Mouse (Mus musculus) heart, embryonic 13.5 days (tissue): ENCODE results near the gene Vmn1r53. TPM values are rescaled to one million over a fixed set of nuclear protein-coding genes. Genes with fewer than 3 reads are reported as not detected.
"Not testable (repeated sequence)": the region's sequence is repeated elsewhere in the genome, so short reads cannot be mapped to it uniquely, and the experiment has no call there.

Experiments used
- ATAC-seq: fragments of 200-750 bp; cut with Nextera tagmentation; 2 replicates; pipeline ENCODE4 v1.8.0; 2017; ENCODE audit warnings: moderate TSS enrichment; ENCODE audit not compliant: insufficient number of reproducible peaks, low FRiP score, low TSS enrichment; ENCODE audit errors: extremely low read depth
- H3K27ac ChIP-seq: fragments of 300-500 bp; sonication (generic); replicated peaks from 2 replicates; pipeline ENCODE4 v1.5.1; 2015; ENCODE audit warnings: moderate library complexity, mild to moderate bottlenecking, inconsistent platforms
- H3K27me3 ChIP-seq: fragments of 300-500 bp; sonication (generic); replicated peaks from 2 replicates; pipeline ENCODE4 v1.6.1; 2015; ENCODE audit warnings: mild to moderate bottlenecking, inconsistent platforms
- H3K36me3 ChIP-seq: fragments of 300-500 bp; sonication (generic); 2 replicates; pipeline ENCODE4 v1.6.1; 2015; ENCODE audit warnings: mild to moderate bottlenecking, inconsistent platforms
- H3K4me1 ChIP-seq: fragments of 300-500 bp; sonication (generic); 2 replicates; pipeline ENCODE4 v1.6.1; 2015; ENCODE audit warnings: inconsistent platforms
- H3K4me2 ChIP-seq: fragments of 300-500 bp; sonication (generic); 2 replicates; pipeline ENCODE4 v1.6.1; 2015; ENCODE audit warnings: inconsistent platforms, mild to moderate bottlenecking, moderate library complexity
- H3K4me3 ChIP-seq: fragments of 300-500 bp; sonication (generic); 2 replicates; pipeline ENCODE4 v1.5.1; 2015; ENCODE audit warnings: moderate library complexity, mild to moderate bottlenecking, inconsistent platforms
- H3K9ac ChIP-seq: fragments of 300-500 bp; sonication (generic); 2 replicates; pipeline ENCODE4 v1.6.1; 2015; ENCODE audit warnings: inconsistent platforms, mild to moderate bottlenecking, moderate library complexity
- H3K9me3 ChIP-seq: fragments of 300-500 bp; sonication (generic); 2 replicates; pipeline ENCODE4 v1.6.1; 2016; ENCODE audit warnings: inconsistent platforms
- WGBS: fragments of 180-500 bp; shearing (Covaris S2); methylation state at CpG from one replicate; pipeline ENCODE4 v1.1.7; 2015; ENCODE audit warnings: mixed read lengths; 5-methylcytosine and 5-hydroxymethylcytosine counted together
- polyA plus RNA-seq: library from polyadenylated mRNA; unstranded; fragments of >200 nt; fragmentation: Nextera tagmentation; extraction: Ambion mirVana; gene quantifications from 2 replicates; pipeline ENCODE4 v1.2.1, GENCODE M21; 2015

The Vmn1r53 gene
- polyA plus RNA-seq: 0.18 TPM in 1 of 2 replicates, not detected in the other

DNA sequence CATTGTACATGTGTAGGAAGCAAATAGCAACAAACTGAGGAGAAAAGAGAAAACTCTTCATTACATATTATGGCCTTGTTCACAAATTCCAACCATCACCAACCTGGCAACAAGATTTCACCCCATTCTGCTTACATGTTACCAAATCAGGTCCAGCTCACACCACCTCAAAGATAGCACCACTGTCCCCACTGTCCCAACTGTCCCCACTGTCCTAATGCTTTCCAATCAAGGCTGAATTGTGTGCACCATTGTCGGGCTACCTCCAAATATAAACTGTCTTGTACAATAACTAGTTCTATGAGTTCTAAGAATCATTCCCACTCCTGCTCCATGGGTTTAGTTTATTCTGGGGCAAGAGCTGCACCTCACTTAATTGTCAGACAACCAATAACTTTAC, at the start of gene Vmn1r53:
Vmn1r53 (minus strand) TSS at position 101 of the 400 bp plus-strand sequence.
- 69% methylated on average over 1 of the region's 1 CpGs for WGBS
- H3K27me3 ChIP-seq: no peaks in the 10 kb centered on the region
- H3K4me1 ChIP-seq: no peaks in the 10 kb centered on the region
- H3K36me3 ChIP-seq: no peaks in the 10 kb centered on the region
- H3K9me3 ChIP-seq: peaks cover 12% of the 10 kb centered on the region; the same call in 1 of the 2 replicates
- H3K4me2 ChIP-seq: no peak within 1 kb of the TSS
- no peak within 1 kb of the TSS for H3K27ac ChIP-seq
- no peak within 1 kb of the TSS for H3K9ac ChIP-seq
- no peak for ATAC-seq
- no peak within 1 kb of the TSS for H3K4me3 ChIP-seq

DNA sequence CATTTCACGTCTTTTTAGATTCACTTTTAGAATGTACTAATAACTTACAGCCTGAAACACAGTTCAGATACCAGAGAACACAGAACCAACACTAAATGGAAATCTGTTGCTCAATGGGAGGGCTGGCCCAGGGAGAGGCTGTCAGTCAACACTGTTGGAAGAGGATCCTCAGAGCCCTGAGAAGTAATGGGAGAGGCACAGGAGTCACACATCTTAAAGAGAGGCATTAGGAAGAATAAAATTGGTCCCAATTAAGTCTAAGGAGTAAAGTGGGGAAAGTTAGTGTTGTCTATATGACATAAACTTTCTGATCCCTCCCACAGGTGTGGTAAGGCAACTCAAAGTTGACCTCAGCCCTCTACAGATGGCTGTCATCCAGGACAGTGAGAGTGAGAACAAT, 21.8 kb upstream of the Vmn1r53 start, which contains the start of gene Vmn1r54:
Vmn1r54 (plus strand) TSS at position 301 of the 400 bp plus-strand sequence.
- WGBS: 46% methylated on average over 1 of the region's 1 CpGs
- no peaks in the 10 kb centered on the region for H3K36me3 ChIP-seq
- no peak within 1 kb of the TSS for H3K27ac ChIP-seq
- no peaks in the 10 kb centered on the region for H3K9me3 ChIP-seq
- H3K27me3 ChIP-seq: no peaks in the 10 kb centered on the region
- no peaks in the 10 kb centered on the region for H3K4me1 ChIP-seq
- no peak within 1 kb of the TSS for H3K4me2 ChIP-seq
- no peak within 1 kb of the TSS for H3K4me3 ChIP-seq
- H3K9ac ChIP-seq: no peak within 1 kb of the TSS
- ATAC-seq: no peak

GRCm38 (mm10) chr6:90244019-90244418, 19.8 kb upstream of the Vmn1r53 start:
- ATAC-seq: no peak
- Histone ChIP-seq H3K4me2 (no peak overlapping the region), H3K27ac (no peak overlapping the region), H3K9ac (no peak overlapping the region), H3K27me3 (no peaks in the 10 kb centered on the region), H3K36me3 (no peaks in the 10 kb centered on the region), H3K4me3 (no peak overlapping the region), H3K4me1 (no peaks in the 10 kb centered on the region), H3K9me3 (no peaks in the 10 kb centered on the region)
- WGBS: 61% methylated on average over 3 of the region's 3 CpGs

DNA sequence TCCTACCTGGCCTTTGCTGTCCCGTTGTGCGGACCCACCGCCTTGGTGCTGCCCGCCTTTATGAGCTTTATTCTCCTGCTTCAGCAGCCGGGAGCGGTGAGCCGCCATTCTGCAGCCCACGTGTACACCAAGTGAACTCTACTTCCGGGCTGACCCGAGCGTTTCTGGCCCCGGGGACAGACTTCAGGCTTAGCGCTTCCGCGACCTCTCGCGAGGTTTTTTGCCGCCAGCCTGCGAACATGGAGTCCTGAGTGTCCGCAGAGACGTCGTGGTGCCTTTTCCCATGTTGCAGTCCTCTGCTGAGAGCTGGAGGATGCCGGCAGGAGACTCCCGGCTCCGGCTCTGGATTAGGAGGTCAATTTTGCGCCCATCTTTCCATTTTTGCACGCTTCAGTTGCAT, 8.4 kb upstream of the Vmn1r53 start:
- 45% methylated on average over 27 of the region's 27 CpGs for WGBS
- H3K9ac ChIP-seq: no peak overlapping the region
- H3K9me3 ChIP-seq: peaks cover 15% of the 10 kb centered on the region
- no peaks in the 10 kb centered on the region for H3K4me1 ChIP-seq
- no peak for ATAC-seq
- no peaks in the 10 kb centered on the region for H3K27me3 ChIP-seq
- H3K27ac ChIP-seq: no peak overlapping the region
- peak overlapping the region; percentile 14; the same call in 1 of the 2 replicates for H3K4me2 ChIP-seq
- no peaks in the 10 kb centered on the region for H3K36me3 ChIP-seq
- no peak overlapping the region for H3K4me3 ChIP-seq

DNA sequence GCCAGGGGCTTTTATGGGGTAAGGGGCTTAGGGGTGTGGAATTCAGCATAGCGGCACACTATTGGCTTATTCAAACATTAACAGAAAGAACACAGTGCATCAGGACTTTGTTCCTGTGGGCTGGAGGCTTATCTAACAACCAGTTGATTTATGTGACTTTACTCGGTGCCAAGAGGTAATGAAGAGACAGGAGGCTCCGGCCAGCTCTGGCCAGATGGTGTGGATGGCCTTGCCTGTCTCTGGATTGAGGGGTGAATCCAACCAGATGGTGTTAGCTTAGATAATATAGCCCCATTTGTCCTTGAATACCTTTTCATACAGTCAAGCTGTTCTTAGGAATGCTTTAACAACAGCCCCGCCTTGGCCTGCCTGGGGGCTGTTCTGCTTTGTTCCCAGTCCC, 7.9 kb upstream of the Vmn1r53 start:
- ATAC-seq, H3K27me3 ChIP-seq, H3K4me1 ChIP-seq, H3K27ac ChIP-seq, H3K4me3 ChIP-seq, H3K4me2 ChIP-seq, H3K36me3 ChIP-seq, H3K9ac ChIP-seq: not testable (repeated sequence)
- peaks cover 15% of the 10 kb centered on the region for H3K9me3 ChIP-seq
- 83% methylated on average over 4 of the region's 4 CpGs for WGBS

DNA sequence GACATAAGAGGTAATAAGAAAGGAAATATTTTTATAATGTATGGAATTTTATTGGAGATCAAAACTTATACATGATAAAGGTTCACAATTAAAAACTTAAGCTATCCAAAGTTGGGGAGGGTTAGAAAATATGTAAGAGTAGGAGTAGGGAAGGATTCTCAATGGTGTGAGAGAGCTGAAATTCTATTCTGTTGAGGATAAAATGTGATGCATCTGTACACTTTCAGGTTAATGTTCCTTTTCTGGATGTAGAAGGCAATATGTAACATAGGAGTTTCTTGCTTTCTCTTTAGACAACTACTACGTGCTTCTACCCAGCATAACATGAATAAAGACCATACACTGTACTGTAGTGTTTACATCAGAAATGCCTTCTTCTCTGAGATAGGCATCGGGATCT, 21.7 kb downstream of the Vmn1r53 start, which contains the start of gene V1ra8:
V1ra8 (plus strand) TSS at position 301 of the 400 bp plus-strand sequence.
- not testable (repeated sequence) for H3K4me1 ChIP-seq, H3K9me3 ChIP-seq, H3K27me3 ChIP-seq, H3K4me2 ChIP-seq, H3K36me3 ChIP-seq, H3K4me3 ChIP-seq, H3K27ac ChIP-seq, ATAC-seq, H3K9ac ChIP-seq
- 49% methylated on average over 2 of the region's 2 CpGs for WGBS

DNA sequence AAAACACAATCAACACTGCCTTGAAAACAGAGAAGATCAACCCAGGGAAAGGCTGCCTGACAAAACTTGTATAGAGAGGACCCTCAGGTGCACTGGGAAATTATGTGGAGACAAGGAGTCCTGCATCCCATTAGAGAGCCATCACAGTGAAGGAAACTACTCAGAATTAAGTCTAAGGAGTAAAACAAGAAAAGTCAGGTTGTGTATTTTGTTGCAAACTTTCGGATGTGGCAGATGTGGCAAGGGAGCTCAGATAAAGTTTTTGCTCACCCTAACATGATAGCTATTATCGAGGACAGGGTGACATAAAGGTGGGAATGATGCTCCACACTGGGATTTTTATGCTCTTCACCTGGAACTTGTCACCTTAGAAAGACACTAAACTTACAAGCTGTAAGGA, 49.7 kb downstream of the Vmn1r53 start, which contains the start of gene Vmn1r52:
Vmn1r52 (plus strand) TSS at position 301 of the 400 bp plus-strand sequence.
- Histone ChIP-seq H3K4me1 (no peaks in the 10 kb centered on the region), H3K36me3 (no peaks in the 10 kb centered on the region), H3K27me3 (no peaks in the 10 kb centered on the region), H3K27ac (no peak within 1 kb of the TSS), H3K4me3 (no peak within 1 kb of the TSS), H3K4me2 (no peak within 1 kb of the TSS), H3K9me3 (peaks cover 3% of the 10 kb centered on the region; the same call in 1 of the 2 replicates), H3K9ac (no peak within 1 kb of the TSS)
- ATAC-seq: no peak
- WGBS: 53% methylated on average over 2 of the region's 2 CpGs

Other genes starting within 250 kb of the Vmn1r53 start
- not detected in 2 replicates for gene Vmn1r47, start 208.3 kb downstream of the Vmn1r53 start, polyA plus RNA-seq
- not detected in 2 replicates for gene Vmn1r48, start 187.6 kb downstream of the Vmn1r53 start, polyA plus RNA-seq
- not detected in 2 replicates for gene Vmn1r49, start 145.9 kb downstream of the Vmn1r53 start, polyA plus RNA-seq
- gene Vmn1r50, start 123.0 kb downstream of the Vmn1r53 start, polyA plus RNA-seq: not detected in 2 replicates
- gene Vmn1r51, start 101.8 kb downstream of the Vmn1r53 start, polyA plus RNA-seq: not detected in 2 replicates
- not detected in 2 replicates for gene Vmn1r52, start 49.6 kb downstream of the Vmn1r53 start, polyA plus RNA-seq
- gene V1ra8, start 21.6 kb downstream of the Vmn1r53 start, polyA plus RNA-seq: not detected in 2 replicates
- gene Vmn1r54, start 21.9 kb upstream of the Vmn1r53 start, polyA plus RNA-seq: not detected in 2 replicates
- not detected in 2 replicates for gene BC048671, start 76.8 kb upstream of the Vmn1r53 start, polyA plus RNA-seq
- gene Chst13, start 100.7 kb upstream of the Vmn1r53 start, polyA plus RNA-seq: 0.75 TPM in 1 of 2 replicates, not detected in the other
- gene Uroc1, start 108.8 kb upstream of the Vmn1r53 start, polyA plus RNA-seq: 0.08 and 0.32 TPM in 2 replicates
- gene Zxdc, start 145.1 kb upstream of the Vmn1r53 start, polyA plus RNA-seq: 5.4 and 5.5 TPM in 2 replicates
- gene Cfap100, start 204.4 kb upstream of the Vmn1r53 start, polyA plus RNA-seq: 0.05 and 0.28 TPM in 2 replicates
- gene Klf15, start 238.1 kb upstream of the Vmn1r53 start, polyA plus RNA-seq: 5.8 and 7.9 TPM in 2 replicates